In genomic region chr17:33685249-33685653, GRCm38 (mm10) we compare ENCODE assay signal across 8 mouse cellular contexts. TPM values are rescaled to one million over a fixed set of nuclear protein-coding genes. Genes with fewer than 3 reads are reported as not detected.
DNase-seq lines count a peak whose midpoint lies in the region; ATAC-seq lines count a peak whose summit lies in the region.

No protein-coding gene starts in this region.

- peak; percentile 94 for ATAC-seq in frontal cortex, adult (ENCODE audit: low TSS enrichment)
- peak; percentile 97 for ATAC-seq in hindbrain, embryonic 11.5 days (ENCODE audit: low FRiP score)

- peak overlapping the region; percentile 100 for H3K9ac ChIP-seq in hindbrain, embryonic 11.5 days (ENCODE audit: low read depth, low read length)

- peak; percentile 97 for DNase-seq in MN1 (ENCODE audit: low spot score)
- DNase-seq in cerebellum, adult 9-10 months: peak; percentile 96
- DNase-seq in hindbrain, embryonic 11.5 days (ENCODE audit: low spot score): peak; percentile 98
- DNase-seq in layer of hippocampus, postnatal 10 days (ENCODE audit: low spot score in 2 of 2): peak; percentile 97 to 98
- peak; percentile 100 for DNase-seq in lung, postnatal 10 days
- DNase-seq in ovary, postnatal 36 days (ENCODE audit: low spot score): peak; percentile 99
- DNase-seq in thymus, postnatal 25 days: peak; percentile 99

- no peaks in the 10 kb centered on the region for H3K9me3 ChIP-seq in hindbrain, embryonic 11.5 days (ENCODE audit: control insufficient read depth, low read length)

- H3K4me1 ChIP-seq in hindbrain, embryonic 11.5 days (replicated peaks; ENCODE audit: control insufficient read depth, insufficient read depth, low read length): peaks cover 8% of the 10 kb centered on the region

- peak overlapping the region; percentile 87 for H3K4me2 ChIP-seq in hindbrain, embryonic 11.5 days (replicated peaks; ENCODE audit: low read depth, low read length)

- peak overlapping the region; percentile 95 for H3K4me3 ChIP-seq in hindbrain, embryonic 11.5 days (ENCODE audit: low read depth, low read length)

- H3K27ac ChIP-seq in hindbrain, embryonic 11.5 days (ENCODE audit: low read depth, low read length): peak overlapping the region; percentile 93

- H3K36me3 ChIP-seq in hindbrain, embryonic 11.5 days (ENCODE audit: control insufficient read depth, insufficient read depth, low read length): no peaks in the 10 kb centered on the region

- no peaks in the 10 kb centered on the region for H3K27me3 ChIP-seq in hindbrain, embryonic 11.5 days (ENCODE audit: control insufficient read depth, insufficient read depth, low read length)

- WGBS in hindbrain, embryonic 11.5 days: 0% methylated on average over 39 of the region's 42 CpGs

RNA-seq across cellular contexts. Expression of gene Hnrnpm, which starts 1.4 kb away (rescaled TPM):
- polyA plus RNA-seq in hindbrain, embryonic 11.5 days (2014; fragmentation: Nextera tagmentation; extraction: Ambion mirVana): 506 and 558 TPM in 2 replicates
- total RNA-seq in layer of hippocampus, postnatal 10 days (2021): 100 to 1,000 TPM; 138 to 167 TPM

RNA-seq across cellular contexts. Expression of gene March2, which starts 33.2 kb away (rescaled TPM):
- polyA plus RNA-seq in hindbrain, embryonic 11.5 days (2014; fragmentation: Nextera tagmentation; extraction: Ambion mirVana): 40.2 and 45.4 TPM in 2 replicates
- total RNA-seq in layer of hippocampus, postnatal 10 days (2021): 10 to 100 TPM; 74.1 to 76.0 TPM

RNA-seq across cellular contexts. Expression of gene Pram1, which starts 47.4 kb away (rescaled TPM):
- 0.46 and 0.71 TPM in 2 replicates for polyA plus RNA-seq in hindbrain, embryonic 11.5 days (2014; fragmentation: Nextera tagmentation; extraction: Ambion mirVana)
- under 1 TPM in 1 of 2 experiments, not detected in 1; 0.27 TPM for total RNA-seq in layer of hippocampus, postnatal 10 days (2021)

RNA-seq across cellular contexts. Expression of gene Zfp414, which starts 56.4 kb away (rescaled TPM):
- polyA plus RNA-seq in hindbrain, embryonic 11.5 days (2014; fragmentation: Nextera tagmentation; extraction: Ambion mirVana): 66.0 and 67.1 TPM in 2 replicates
- 10 to 100 TPM; 48.0 to 53.1 TPM for total RNA-seq in layer of hippocampus, postnatal 10 days (2021)

Comparison
In these comparisons a context has a peak if more than half of its experiments do, and no peak if none do; other contexts are left out.
1. Peak in every context shown above with its lines: DNase-seq, ATAC-seq, H3K4me3 ChIP-seq and H3K27ac ChIP-seq.